ENCODE assay signal across 8 mouse cellular contexts in the genomic region with DNA sequence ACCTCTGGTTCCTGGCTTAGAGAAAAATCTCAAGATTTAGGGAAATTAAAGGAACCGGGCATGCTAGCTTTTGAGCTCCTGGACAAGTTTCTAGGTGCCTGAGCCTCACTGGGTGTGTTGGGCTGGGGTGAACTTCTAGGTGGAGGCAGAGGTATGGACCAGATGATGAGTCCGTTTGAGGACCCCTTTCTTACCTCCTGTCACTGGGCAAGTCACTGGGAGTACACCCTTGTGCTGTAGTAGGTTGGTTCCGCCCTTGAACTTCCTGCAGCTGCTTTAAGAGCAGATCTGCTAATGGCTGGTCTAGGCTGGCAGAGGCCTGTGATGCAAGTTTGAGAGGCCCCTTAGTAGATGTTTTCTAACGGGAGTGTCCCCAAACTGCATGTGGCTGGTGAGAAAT. TPM values are rescaled to one million over a fixed set of nuclear protein-coding genes. Genes with fewer than 3 reads are reported as not detected.
DNase-seq lines count a peak whose midpoint lies in the region; ATAC-seq lines count a peak whose summit lies in the region.

No protein-coding gene starts in this region.

- no peaks in the 10 kb centered on the region for H3K4me1 ChIP-seq in forebrain, embryonic 11.5 days (replicated peaks; ENCODE audit: control insufficient read depth, insufficient read depth, low read length)
- peaks cover 66% of the 10 kb centered on the region for H3K4me1 ChIP-seq in liver, embryonic 13.5 days (replicated peaks)

- no peak overlapping the region for H3K27ac ChIP-seq in forebrain, embryonic 11.5 days (ENCODE audit: low read depth, low read length)
- H3K27ac ChIP-seq in liver, embryonic 13.5 days: peak overlapping the region; percentile 98

- DNase-seq in heart, adult 18-20 months: peak; percentile 63 to 64
- DNase-seq in heart, postnatal 25 days (ENCODE audit: low spot score): no peak
- no peak for DNase-seq in forebrain, embryonic 11.5 days (ENCODE audit: low spot score)
- DNase-seq in induced T-regulatory cell, adult 2 months (ENCODE audit: low read depth): peak; percentile 64
- DNase-seq in liver, embryonic 13.5 days: no peak
- DNase-seq in naive thymus-derived CD4-positive, alpha-beta T cell, adult 2 months (ENCODE audit: low read depth): peak; percentile 66
- DNase-seq in urinary bladder, adult 2 months (ENCODE audit: low spot score): no peak
- DNase-seq in layer of hippocampus, postnatal 36 days: no peak

- H3K36me3 ChIP-seq in forebrain, embryonic 11.5 days (ENCODE audit: control insufficient read depth, insufficient read depth, low read length): no peaks in the 10 kb centered on the region
- H3K36me3 ChIP-seq in liver, embryonic 13.5 days: no peaks in the 10 kb centered on the region

- WGBS in forebrain, embryonic 11.5 days: 53% methylated on average over 4 of the region's 4 CpGs
- WGBS in liver, embryonic 13.5 days (ENCODE audit: insufficient replicate concordance): 16% methylated on average over 4 of the region's 4 CpGs

- H3K27me3 ChIP-seq in forebrain, embryonic 11.5 days (ENCODE audit: control insufficient read depth, insufficient read depth, low read length): peaks cover 12% of the 10 kb centered on the region
- peaks cover 26% of the 10 kb centered on the region for H3K27me3 ChIP-seq in liver, embryonic 13.5 days

- H3K4me2 ChIP-seq in forebrain, embryonic 11.5 days (ENCODE audit: low read depth, low read length, severe bottlenecking): peak overlapping the region; percentile 96
- peak overlapping the region; percentile 98 for H3K4me2 ChIP-seq in liver, embryonic 13.5 days

- no peaks in the 10 kb centered on the region for H3K9me3 ChIP-seq in forebrain, embryonic 11.5 days (ENCODE audit: control insufficient read depth, low read length)
- H3K9me3 ChIP-seq in liver, embryonic 13.5 days (replicated peaks): no peaks in the 10 kb centered on the region

- intact Hi-C loops in heart, postnatal 25 days (cut with DNase I): loop anchor here (2.0 kb wide), 1 partner anchor 18 kb away; no protein-coding TSS in a partner anchor

- peak overlapping the region; percentile 50 for H3K4me3 ChIP-seq in forebrain, embryonic 11.5 days (ENCODE audit: low read depth, low read length)
- H3K4me3 ChIP-seq in liver, embryonic 13.5 days (replicated peaks): peak overlapping the region; percentile 72

- peak overlapping the region; percentile 59 for H3K9ac ChIP-seq in forebrain, embryonic 11.5 days (ENCODE audit: low read length)
- peak overlapping the region; percentile 81 for H3K9ac ChIP-seq in liver, embryonic 13.5 days

- no peak for ATAC-seq in forebrain, embryonic 11.5 days (replicated peaks; ENCODE audit: low FRiP score)
- ATAC-seq in liver, embryonic 13.5 days (ENCODE audit: low read depth): no peak

RNA-seq across cellular contexts. Expression of a gene that starts 1.1 kb away (rescaled TPM):
- 10 to 100 TPM; 31.3 to 34.4 TPM for total RNA-seq in heart, adult 18-20 months (2021)
- 10 to 100 TPM; 46.0 to 46.2 TPM for total RNA-seq in heart, postnatal 25 days (2021)
- 1.6 and 1.9 TPM in 2 replicates for polyA plus RNA-seq in forebrain, embryonic 11.5 days (2014; fragmentation: Nextera tagmentation; extraction: Ambion mirVana)
- polyA plus RNA-seq in liver, embryonic 13.5 days (2015; fragmentation: Nextera tagmentation; extraction: Ambion mirVana): 26.2 and 34.2 TPM in 2 replicates
- polyA plus RNA-seq in urinary bladder, adult 2 months (2012; rRNA removed): 19.2 and 19.9 TPM in 2 replicates
- 10 to 100 TPM; 20.1 to 23.1 TPM for total RNA-seq in layer of hippocampus, postnatal 36 days (2021)

Comparison
In these comparisons a context has a peak if more than half of its experiments do, and no peak if none do; other contexts are left out.
1. DNase-seq: peak in heart, adult 18-20 months (2 of 2), induced T-regulatory cell, adult 2 months (single experiment) and naive thymus-derived CD4-positive, alpha-beta T cell, adult 2 months (single experiment); none in heart, postnatal 25 days (single experiment), forebrain, embryonic 11.5 days (single experiment), liver, embryonic 13.5 days (single experiment), urinary bladder, adult 2 months (single experiment) and layer of hippocampus, postnatal 36 days (0 of 2).